ENCODE assay signal across 26 mouse cellular contexts in genomic region chr1:155253126-155253525, GRCm38 (mm10). TPM values are rescaled to one million over a fixed set of nuclear protein-coding genes. Genes with fewer than 3 reads are reported as not detected.
DNase-seq lines count a peak whose midpoint lies in the region; ATAC-seq and TF ChIP-seq lines count a peak whose summit lies in the region.
"Had no signal": no experiment of that assay in that cellular context is flagged by ENCODE, and none has a peak within 500 bp of the region (broad histone marks: within the 10 kb centered on the region; RNA-seq: fewer than 3 reads in every experiment).

No protein-coding gene starts in this region.

- H3K9me3 ChIP-seq in heart, postnatal 0 days (replicated peaks; ENCODE audit: control insufficient read depth, low read length), result no peaks in the 10 kb centered on the region
- H3K9me3 ChIP-seq in midbrain, embryonic 11.5 days (ENCODE audit: control insufficient read depth, low read length), result no peaks in the 10 kb centered on the region
- H3K9me3 ChIP-seq in midbrain, postnatal 0 days (ENCODE audit: low read length), result no peaks in the 10 kb centered on the region
- H3K9me3 ChIP-seq: embryonic facial prominence, embryonic 13.5 days; forebrain, embryonic 13.5 days; heart, embryonic 13.5 days; hindbrain, embryonic 13.5 days; megakaryocyte, embryonic 14.5 days; neural tube, embryonic 12.5 days had no signal

- peak; percentile 4 for DNase-seq in heart, postnatal 0 days (ENCODE audit: low spot score)
- no peak for DNase-seq in heart, postnatal 10 days
- peak; percentile 65 for DNase-seq in midbrain, embryonic 11.5 days (ENCODE audit: low spot score, missing footprints)
- DNase-seq in midbrain, postnatal 0 days (ENCODE audit: low spot score), result no peak
- DNase-seq in brain, adult 2 months (ENCODE audit: low read depth, low spot score), result peak; percentile 77
- DNase-seq in telencephalon, adult 2 months (ENCODE audit: low read depth, low spot score), result peak; percentile 75
- DNase-seq in thymus, postnatal 10 days (ENCODE audit: low spot score in 2 of 2), result no peak
- DNase-seq: adrenal gland, adult 8-10 months; cerebellum, adult 18-20 months; cerebellum, postnatal 14 days; embryo, embryonic 11 days; gastrocnemius, postnatal 14 days; heart, adult 18-20 months; heart, postnatal 36 days; lung, embryonic 14.5 days; thymus, adult 18-20 months; thymus, postnatal 4 days had no signal

- no peak overlapping the region for H3K4me3 ChIP-seq in heart, postnatal 0 days (ENCODE audit: low read depth, low read length)
- no peak overlapping the region for H3K4me3 ChIP-seq in midbrain, embryonic 11.5 days (ENCODE audit: low read depth, low read length)
- H3K4me3 ChIP-seq in midbrain, postnatal 0 days (ENCODE audit: low read depth, low read length), result no peak overlapping the region
- H3K4me3 ChIP-seq: embryonic facial prominence, embryonic 13.5 days; erythroblast, embryonic 14.5 days; forebrain, embryonic 13.5 days; heart, embryonic 13.5 days; hindbrain, embryonic 13.5 days; neural tube, embryonic 12.5 days had no signal

- no peaks in the 10 kb centered on the region; the same call in 1 of the 2 replicates for H3K4me1 ChIP-seq in heart, postnatal 0 days (ENCODE audit: control insufficient read depth, insufficient read depth)
- H3K4me1 ChIP-seq in midbrain, embryonic 11.5 days (ENCODE audit: control insufficient read depth, insufficient read depth, low read length), result peaks cover 2% of the 10 kb centered on the region; the same call in 1 of the 2 replicates
- H3K4me1 ChIP-seq in midbrain, postnatal 0 days (ENCODE audit: insufficient read depth, low read length), result no peaks in the 10 kb centered on the region
- H3K4me1 ChIP-seq: forebrain, embryonic 13.5 days; hindbrain, embryonic 13.5 days; neural tube, embryonic 12.5 days had no signal

- no peaks in the 10 kb centered on the region for H3K27me3 ChIP-seq in heart, postnatal 0 days (ENCODE audit: control insufficient read depth, insufficient read depth, low read length)
- H3K27me3 ChIP-seq in midbrain, embryonic 11.5 days (ENCODE audit: control insufficient read depth, insufficient read depth, low read length), result no peaks in the 10 kb centered on the region
- H3K27me3 ChIP-seq in midbrain, postnatal 0 days (ENCODE audit: insufficient read depth, low read length), result no peaks in the 10 kb centered on the region
- H3K27me3 ChIP-seq: embryonic facial prominence, embryonic 13.5 days; forebrain, embryonic 13.5 days; hindbrain, embryonic 13.5 days; neural tube, embryonic 12.5 days had no signal

- H3K4me2 ChIP-seq in heart, postnatal 0 days (ENCODE audit: low read depth, low read length), result no peak overlapping the region
- H3K4me2 ChIP-seq in midbrain, embryonic 11.5 days, result no peak overlapping the region
- no peak overlapping the region for H3K4me2 ChIP-seq in midbrain, postnatal 0 days (ENCODE audit: low read depth, low read length, poor library complexity, severe bottlenecking)
- H3K4me2 ChIP-seq: embryonic facial prominence, embryonic 13.5 days; forebrain, embryonic 13.5 days; heart, embryonic 13.5 days; hindbrain, embryonic 13.5 days; lung, embryonic 14.5 days; neural tube, embryonic 12.5 days had no signal

- 53% methylated on average over 12 of the region's 12 CpGs for whole genome bisulfite sequencing in heart, postnatal 0 days
- WGBS in midbrain, embryonic 11.5 days, result 80% methylated on average over 12 of the region's 12 CpGs
- WGBS in midbrain, postnatal 0 days, result 52% methylated on average over 12 of the region's 12 CpGs

- intact Hi-C loops in heart, postnatal 10 days (cut with DNase I), result no loop called here

- no peak for ATAC-seq in heart, postnatal 0 days (ENCODE audit: insufficient read depth, low read depth)
- ATAC-seq in midbrain, embryonic 11.5 days (ENCODE audit: low FRiP score), result no peak
- no peak for ATAC-seq in midbrain, postnatal 0 days (ENCODE audit: low FRiP score)
- ATAC-seq: forebrain, embryonic 13.5 days; inflammation-experienced regulatory T-cells, adult 6 months had no signal

- no peak for TF ChIP-seq CTCF in heart, postnatal 0 days (IDR thresholded peaks at IDR 0.05; ENCODE audit: low read depth)
- TF ChIP-seq CTCF in midbrain, postnatal 0 days (IDR thresholded peaks at IDR 0.05), result no peak

- TF ChIP-seq EP300 in heart, postnatal 0 days (IDR thresholded peaks at IDR 0.05; ENCODE audit: low read depth), result no peak

- no peaks in the 10 kb centered on the region for H3K36me3 ChIP-seq in heart, postnatal 0 days (replicated peaks; ENCODE audit: control insufficient read depth, insufficient read depth, low read length)
- H3K36me3 ChIP-seq in midbrain, embryonic 11.5 days (ENCODE audit: control insufficient read depth, insufficient read depth, low read length), result no peaks in the 10 kb centered on the region
- H3K36me3 ChIP-seq in midbrain, postnatal 0 days (ENCODE audit: insufficient read depth, low read length), result no peaks in the 10 kb centered on the region
- H3K36me3 ChIP-seq: embryonic facial prominence, embryonic 13.5 days; heart, embryonic 13.5 days; hindbrain, embryonic 13.5 days; neural tube, embryonic 12.5 days had no signal

- H3K27ac ChIP-seq in heart, postnatal 0 days (ENCODE audit: low read depth), result no peak overlapping the region
- no peak overlapping the region for H3K27ac ChIP-seq in midbrain, embryonic 11.5 days (ENCODE audit: low read depth, low read length)
- no peak overlapping the region for H3K27ac ChIP-seq in midbrain, postnatal 0 days (ENCODE audit: low read depth, low read length)
- H3K27ac ChIP-seq: embryonic facial prominence, embryonic 13.5 days; forebrain, embryonic 13.5 days; heart, embryonic 13.5 days; hindbrain, embryonic 13.5 days; liver, embryonic 14.5 days; neural tube, embryonic 12.5 days had no signal

- no peak overlapping the region for H3K9ac ChIP-seq in heart, postnatal 0 days (replicated peaks; ENCODE audit: low read depth, low read length)
- H3K9ac ChIP-seq in midbrain, embryonic 11.5 days (ENCODE audit: low read length), result no peak overlapping the region
- no peak overlapping the region for H3K9ac ChIP-seq in midbrain, postnatal 0 days (replicated peaks; ENCODE audit: low read length, poor library complexity, severe bottlenecking)
- H3K9ac ChIP-seq: embryonic facial prominence, embryonic 13.5 days; forebrain, embryonic 13.5 days; liver, embryonic 14.5 days; lung, embryonic 14.5 days; neural tube, embryonic 12.5 days had no signal

RNA-seq across cellular contexts. Expression of gene BC034090, which starts 8.9 kb away (rescaled TPM):
- total RNA-seq in heart, postnatal 0 days (2014; rRNA removed; ENCODE audit: low replicate concordance), result 45.1 and 82.1 TPM in 2 replicates
- polyA plus RNA-seq in heart, postnatal 0 days (2015; fragmentation: Nextera tagmentation; extraction: Ambion mirVana), result 9.5 and 9.7 TPM in 2 replicates
- 10 to 100 TPM; 53.6 to 56.7 TPM for total RNA-seq in heart, postnatal 10 days (2021)
- 2.7 and 3.1 TPM in 2 replicates for polyA plus RNA-seq in midbrain, embryonic 11.5 days (2014; fragmentation: Nextera tagmentation; extraction: Ambion mirVana)
- 7.3 and 11.2 TPM in 2 replicates for total RNA-seq in midbrain, postnatal 0 days (2014; rRNA removed)
- polyA plus RNA-seq in midbrain, postnatal 0 days (2015; fragmentation: Nextera tagmentation; extraction: Ambion mirVana), result 1.9 TPM in 2 replicates
- polyA plus RNA-seq: erythroblast, embryonic 14.5 days had no signal

Comparison
In these comparisons a context has a peak if more than half of its experiments do, and no peak if none do; other contexts are left out.
1. DNase-seq: peak in heart, postnatal 0 days (single experiment), midbrain, embryonic 11.5 days (single experiment), brain, adult 2 months (single experiment) and telencephalon, adult 2 months (single experiment); none in heart, postnatal 10 days (0 of 2), midbrain, postnatal 0 days (single experiment) and thymus, postnatal 10 days (0 of 2).